Mouse (Mus musculus) stomach, postnatal 0 days (tissue): Measurements from ENCODE around the gene Krt9.

Source experiments
- CTCF ChIP-seq: IDR thresholded peaks from 2 replicates; pipeline ENCODE4 v1.5.1; 2016; ENCODE audit warnings: antibody characterized with exemption, low read depth, mild to moderate bottlenecking, moderate library complexity
- EP300 ChIP-seq: optimal IDR thresholded peaks from 2 replicates; pipeline ENCODE3; 2016; ENCODE audit warnings: antibody characterized with exemption

- TF ChIP-seq CTCF (no peak), EP300 (no peak)
Measured at GRCm38 (mm10) chr11:100178307-100178706, 14.7 kb downstream of the Krt9 start.
